Mouse (Mus musculus) bone marrow macrophage, adult 2 months (primary cell): ENCODE measurements around the gene Cnpy2. TPM values are rescaled to one million over a fixed set of nuclear protein-coding genes. Genes with fewer than 3 reads are reported as not detected.
A peak's percentile ranks its signal among the peaks of the same experiment; 100 is the strongest.

Source experiments
- H3K27ac ChIP-seq: 2 replicates; pipeline ENCODE4 v1.5.1; 2012; ENCODE audit warnings: low read depth, low read length; ENCODE audit not compliant: insufficient read depth
- H3K4me1 ChIP-seq: 2 replicates; pipeline ENCODE4 v1.6.1; 2012; ENCODE audit warnings: low read length; ENCODE audit not compliant: control insufficient read depth, insufficient read depth
- H3K4me3 ChIP-seq: 2 replicates; pipeline ENCODE4 v1.5.1; 2012; ENCODE audit warnings: mild to moderate bottlenecking, low read length, moderate library complexity; ENCODE audit not compliant: insufficient read depth
- CTCF ChIP-seq: IDR thresholded peaks from 2 replicates; pipeline ENCODE4 v1.5.1; 2012; ENCODE audit warnings: low read depth, mild to moderate bottlenecking, low read length, moderate library complexity
- POLR2A ChIP-seq: IDR thresholded peaks from 2 replicates; pipeline ENCODE4 v1.6.1; 2012; ENCODE audit warnings: mild to moderate bottlenecking, low read depth, low read length, borderline replicate concordance
- polyA plus RNA-seq: library from polyadenylated mRNA; stranded (reverse); fragments of >200 nt; gene quantifications from 2 replicates; pipeline ENCODE4 v1.2.4, GENCODE M21; 2012; ENCODE audit not compliant: missing spikeins, insufficient read depth, insufficient read length

Cnpy2 gene
- polyA plus RNA-seq, 1 experiment = 78.6 TPM

- TF ChIP-seq POLR2A = no peak
- no peak for TF ChIP-seq CTCF
- H3K27ac ChIP-seq = no peak overlapping the region
- peaks cover 27% of the 10 kb centered on the region for H3K4me1 ChIP-seq
- H3K4me3 ChIP-seq = no peak overlapping the region
Measured at GRCm38 (mm10) chr10:128296370-128297090, 25.7 kb upstream of the Cnpy2 start.

GRCm38 (mm10) chr10:128297221-128297620 is 25.0 kb upstream of the Cnpy2 start:
- no peak for TF ChIP-seq CTCF
- TF ChIP-seq POLR2A = no peak
- H3K4me3 ChIP-seq = no peak overlapping the region
- peaks cover 30% of the 10 kb centered on the region for H3K4me1 ChIP-seq
- H3K27ac ChIP-seq = no peak overlapping the region

GRCm38 (mm10) chr10:128297622-128298021 is 24.6 kb upstream of the Cnpy2 start:
- no peak for TF ChIP-seq POLR2A
- no peak for TF ChIP-seq CTCF
- Histone ChIP-seq H3K27ac (peak overlapping the region; percentile 51), H3K4me1 (peaks cover 33% of the 10 kb centered on the region), H3K4me3 (no peak overlapping the region)

- Histone ChIP-seq H3K27ac (peak overlapping the region; percentile 73), H3K4me1 (peaks cover 33% of the 10 kb centered on the region), H3K4me3 (peak overlapping the region; percentile 32)
- TF ChIP-seq CTCF (no peak), POLR2A (no peak)
Measured at GRCm38 (mm10) chr10:128298243-128298642, 24.0 kb upstream of the Cnpy2 start.

GRCm38 (mm10) chr10:128298702-128299171 is 23.5 kb upstream of the Cnpy2 start, which contains the start of gene Il23a:
TSS of gene Il23a (minus strand) at chr10:128298752.
- H3K27ac ChIP-seq = peak within 1 kb of the TSS; percentile 73

GRCm38 (mm10) chr10:128302357-128302756 is 19.9 kb upstream of the Cnpy2 start:
- H3K4me1 ChIP-seq = peaks cover 37% of the 10 kb centered on the region
- H3K27ac ChIP-seq = peak overlapping the region; percentile 89
- peak overlapping the region; percentile 75 for H3K4me3 ChIP-seq
- TF ChIP-seq CTCF (no peak), POLR2A (no peak)

More at GRCm38 (mm10) chr10:128298702-128299171, 23.5 kb upstream of the Cnpy2 start, which contains the start of gene Il23a:
- H3K4me1 ChIP-seq = peaks cover 33% of the 10 kb centered on the region
- TF ChIP-seq CTCF (no peak), POLR2A (no peak)
- H3K4me3 ChIP-seq = peak within 1 kb of the TSS; percentile 32

- H3K4me3 ChIP-seq = peak overlapping the region; percentile 75
- TF ChIP-seq POLR2A (no peak), CTCF (no peak)
- peak overlapping the region; percentile 89 for H3K27ac ChIP-seq
- H3K4me1 ChIP-seq = peaks cover 33% of the 10 kb centered on the region
Measured at GRCm38 (mm10) chr10:128302785-128303125, 19.5 kb upstream of the Cnpy2 start.

- no peak for TF ChIP-seq CTCF
- no peak for TF ChIP-seq POLR2A
- peak within 1 kb of the TSS; percentile 75 for H3K4me3 ChIP-seq
- H3K27ac ChIP-seq = peak within 1 kb of the TSS; percentile 94
- peaks cover 30% of the 10 kb centered on the region for H3K4me1 ChIP-seq
Measured at GRCm38 (mm10) chr10:128303126-128304021, 18.9 kb upstream of the Cnpy2 start, which contains the start of gene Pan2. TSS of gene Pan2 (plus strand) at chr10:128303335.

- Histone ChIP-seq H3K27ac (no peak overlapping the region), H3K4me3 (no peak overlapping the region), H3K4me1 (no peaks in the 10 kb centered on the region; the same call in 1 of the 2 replicates)
- TF ChIP-seq POLR2A = no peak
- no peak for TF ChIP-seq CTCF
Measured at GRCm38 (mm10) chr10:128309654-128310053, 12.6 kb upstream of the Cnpy2 start.
